Mouse (Mus musculus): ENCODE measurements at regions not wholly inside any gene's neighbourhood (a gene's known extent, or its start where the extent isn't known, plus 50 kb on each side); places are given as distances from the start of the nearest gene placed in this dataset.

DNA sequence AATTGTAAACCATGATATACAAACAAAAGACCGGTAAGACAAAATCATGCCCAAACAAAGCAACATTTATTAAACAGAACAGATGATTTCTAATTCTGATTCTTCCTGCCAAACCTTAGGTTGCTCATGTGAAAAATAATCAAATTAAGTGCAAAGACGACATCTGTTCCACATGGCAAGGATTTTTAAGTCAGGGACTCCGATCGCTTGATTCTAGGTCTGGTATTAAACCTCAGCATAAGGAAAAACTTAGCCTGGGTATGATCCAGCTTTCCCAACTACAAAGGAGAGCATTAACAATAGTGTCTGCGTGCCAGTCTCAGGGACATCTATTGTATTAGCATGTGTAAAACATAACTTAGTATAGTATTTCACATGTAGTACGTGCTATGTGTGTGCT, 181.8 kb upstream of the Rnpc3 start:
- ChIA-PET POLR2A (no interaction called here), CTCF (no interaction called here)

DNA sequence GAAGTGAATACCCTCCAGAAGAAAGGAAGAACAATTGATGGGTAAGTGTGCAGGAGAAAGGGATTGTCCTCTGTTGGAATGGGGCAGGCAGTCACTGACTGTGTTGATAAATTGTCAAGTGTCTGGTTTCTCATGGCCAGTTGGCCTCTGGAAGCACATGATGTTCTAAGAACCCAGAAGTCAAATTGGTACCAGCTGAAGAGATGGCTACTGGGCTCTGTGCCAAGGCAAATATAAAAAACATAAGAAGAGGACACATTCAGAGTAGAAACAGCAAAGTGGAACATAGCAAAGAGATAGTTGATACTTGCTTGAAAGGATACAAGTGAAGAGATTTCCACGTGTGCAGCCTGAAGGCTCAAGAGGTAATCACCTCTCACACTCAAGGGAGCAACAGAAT, 170.9 kb upstream of the Col11a1 start:
- CTCF ChIA-PET = no interaction called here
- POLR2A ChIA-PET = no interaction called here

DNA sequence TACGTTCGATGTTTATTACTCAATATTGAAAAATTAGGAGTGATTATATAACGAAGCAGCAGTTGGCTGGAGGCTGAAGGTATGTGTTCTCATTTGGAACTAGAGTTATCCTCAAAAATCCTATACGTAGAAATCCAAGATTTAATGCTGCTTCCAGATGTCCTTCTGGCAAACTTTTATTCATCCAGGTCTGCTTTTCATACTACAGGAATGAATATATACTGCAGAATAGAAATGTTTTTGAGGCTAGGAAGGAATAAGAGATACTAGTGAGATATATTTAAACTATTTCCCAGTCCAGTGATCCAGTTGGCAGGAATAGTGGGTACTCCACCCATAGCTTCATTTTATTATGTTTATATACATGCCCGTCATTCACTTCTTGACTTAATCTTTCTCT, 170.3 kb upstream of the Col11a1 start:
- CTCF ChIA-PET = no interaction called here
- POLR2A ChIA-PET = no interaction called here

DNA sequence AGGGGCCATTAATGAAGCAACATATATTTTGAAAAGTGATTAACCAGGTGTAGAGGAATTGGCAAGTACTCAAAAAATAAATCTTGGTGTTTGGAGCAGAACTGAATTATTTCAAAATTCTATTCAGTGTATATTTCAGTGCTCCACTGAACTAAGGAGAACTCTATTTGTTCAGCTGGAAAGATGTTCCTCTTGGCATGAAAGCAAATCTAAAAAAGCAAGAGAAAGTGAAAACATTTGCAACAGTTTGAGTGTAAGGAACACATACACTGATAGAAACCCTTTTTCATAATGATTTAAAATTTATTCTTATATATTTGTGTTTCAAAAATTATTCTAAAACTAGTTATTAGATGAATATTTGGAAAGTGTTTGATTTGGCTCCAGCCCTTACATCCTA, 169.9 kb upstream of the Col11a1 start:
- CTCF ChIA-PET = no interaction called here
- POLR2A ChIA-PET = no interaction called here

DNA sequence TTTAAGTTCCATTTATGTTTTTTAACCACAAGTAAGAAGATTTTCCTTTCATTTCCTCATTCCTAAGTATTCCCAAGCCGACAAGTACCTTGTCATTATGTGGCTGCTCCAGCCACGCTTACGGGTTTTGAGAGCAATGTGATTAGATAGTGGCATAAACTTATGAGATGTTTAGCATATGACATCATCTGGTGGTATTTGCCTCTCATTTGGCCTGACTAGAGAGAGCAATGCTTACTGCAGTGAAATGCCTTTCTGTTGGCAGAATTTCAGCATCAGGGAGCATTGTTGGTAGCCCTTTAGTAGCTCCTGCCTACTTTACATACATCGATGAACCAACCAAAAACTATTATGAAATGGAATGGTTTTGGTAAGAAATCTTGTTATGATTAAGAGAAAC, 157.1 kb upstream of the Col11a1 start:
- ChIA-PET CTCF (no interaction called here), POLR2A (no interaction called here)

DNA sequence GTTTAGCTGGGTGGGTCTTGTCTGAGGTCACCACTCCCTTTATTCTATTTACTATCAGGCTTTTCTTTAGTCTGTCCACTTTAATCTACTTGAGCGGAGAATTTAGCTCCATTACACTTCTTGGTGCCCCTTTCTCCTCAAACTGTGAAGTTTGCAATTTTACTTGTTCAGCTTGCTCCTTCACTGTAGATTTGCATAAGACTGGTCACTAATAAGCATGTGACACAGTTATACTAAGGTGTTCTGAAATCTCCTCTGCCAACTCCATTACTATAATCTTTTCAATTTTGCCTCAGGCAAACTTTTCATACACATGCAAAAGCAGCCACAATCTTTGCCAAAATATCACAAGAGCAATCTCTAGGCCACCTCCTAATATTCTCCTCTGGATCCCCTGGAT, 125.2 kb upstream of the Col11a1 start:
- ChIA-PET POLR2A (no interaction called here), CTCF (no interaction called here)

DNA sequence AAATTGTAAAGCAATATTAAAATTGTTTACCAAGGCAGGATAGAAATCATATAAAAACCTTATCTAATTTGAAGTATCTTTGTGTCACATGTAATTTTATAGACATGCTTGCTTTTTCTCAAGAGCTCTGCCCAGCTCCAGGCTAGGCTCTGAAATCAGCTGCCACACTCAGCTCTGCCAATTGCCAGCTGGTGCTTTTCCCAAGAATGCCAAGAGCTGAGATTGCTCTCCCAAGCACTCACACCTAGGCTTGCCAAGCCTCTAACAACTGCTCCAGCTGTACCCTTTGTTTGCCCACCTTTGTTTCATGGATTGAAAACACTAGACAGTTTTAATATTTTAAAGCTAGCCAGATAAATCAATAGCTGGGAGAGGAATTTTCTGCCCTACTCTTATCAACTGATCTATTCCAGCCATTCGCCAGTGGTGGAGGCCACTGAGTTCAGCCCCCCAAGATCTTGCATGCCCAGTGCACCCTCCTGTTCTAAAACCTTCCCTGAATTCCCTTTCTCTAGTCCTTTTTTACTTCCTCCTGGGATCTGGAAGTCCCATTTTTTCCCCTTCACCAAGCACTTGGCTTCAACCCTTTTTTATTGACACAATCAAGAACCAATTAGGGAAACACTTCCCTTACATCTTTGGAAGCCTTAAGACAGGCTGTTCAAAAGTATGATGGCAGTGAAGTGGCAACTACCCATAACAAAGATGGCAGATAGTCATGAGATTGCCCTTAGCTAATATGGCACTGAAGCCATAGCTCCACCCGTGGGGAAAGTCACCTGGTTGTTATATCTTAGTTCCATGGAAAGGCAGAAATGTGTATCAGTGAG, 110.8 kb upstream of the Col11a1 start:
- ChIA-PET POLR2A (no interaction called here), CTCF (no interaction called here)

DNA sequence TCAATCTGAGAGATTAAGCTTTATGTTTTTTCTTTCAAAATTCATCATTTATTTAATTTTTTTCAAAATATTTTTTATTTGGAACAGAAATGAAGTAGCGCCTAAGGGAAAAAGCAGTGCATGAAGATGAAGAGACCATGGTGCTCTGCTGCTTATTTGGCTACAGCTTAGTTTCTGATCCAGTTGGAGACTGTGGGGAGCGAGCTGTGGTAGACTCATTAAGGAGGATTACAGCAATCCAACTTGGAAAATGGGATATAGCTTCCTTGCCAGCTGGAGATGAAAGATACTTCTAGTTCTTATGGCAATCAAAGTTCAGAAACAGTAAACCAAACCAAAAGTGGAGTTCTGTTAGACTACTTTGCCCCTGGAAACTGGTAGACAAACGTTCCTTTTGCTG, 98.8 kb upstream of the Col11a1 start:
- ChIA-PET CTCF (no interaction called here), POLR2A (no interaction called here)

DNA sequence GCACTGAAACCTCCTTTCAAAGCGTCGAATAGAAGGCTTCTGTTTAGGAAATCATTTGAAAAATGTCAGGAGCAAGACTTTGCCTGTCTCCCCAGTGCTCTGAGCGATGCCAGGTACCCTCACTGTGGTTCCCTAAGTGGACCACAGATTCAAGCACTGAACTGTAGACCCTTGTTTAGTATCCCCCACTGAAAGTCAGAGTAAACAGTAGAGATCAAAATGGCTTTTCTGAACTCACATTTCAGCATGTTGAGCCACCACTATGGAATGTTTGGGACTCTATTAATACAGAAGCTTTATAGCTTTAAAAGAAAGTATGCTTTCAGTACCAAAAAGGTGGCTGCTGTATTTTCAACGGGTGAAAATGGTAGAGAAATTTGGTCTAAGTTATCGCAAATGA, 79.8 kb upstream of the Col11a1 start:
- POLR2A ChIA-PET = no interaction called here
- CTCF ChIA-PET = no interaction called here

DNA sequence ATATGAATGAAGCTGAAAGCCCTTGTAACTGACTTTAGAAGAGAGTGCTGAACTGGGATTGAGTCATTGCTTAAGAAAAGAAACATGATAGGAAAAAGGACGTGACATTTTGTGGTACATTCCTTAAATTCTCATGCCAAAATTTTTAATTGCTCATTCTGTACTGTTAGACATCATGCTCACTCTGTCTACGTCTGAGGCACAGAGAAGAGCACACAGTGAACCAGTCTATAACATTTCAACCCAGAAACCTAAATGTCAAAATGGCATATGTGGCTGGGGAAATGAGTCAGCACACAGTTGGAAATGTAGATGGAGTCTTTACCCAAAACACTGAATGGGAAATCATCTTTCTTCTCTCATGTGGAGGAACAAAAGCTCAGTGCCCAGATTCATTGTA, 77.9 kb upstream of the Col11a1 start:
- CTCF ChIA-PET = no interaction called here

DNA sequence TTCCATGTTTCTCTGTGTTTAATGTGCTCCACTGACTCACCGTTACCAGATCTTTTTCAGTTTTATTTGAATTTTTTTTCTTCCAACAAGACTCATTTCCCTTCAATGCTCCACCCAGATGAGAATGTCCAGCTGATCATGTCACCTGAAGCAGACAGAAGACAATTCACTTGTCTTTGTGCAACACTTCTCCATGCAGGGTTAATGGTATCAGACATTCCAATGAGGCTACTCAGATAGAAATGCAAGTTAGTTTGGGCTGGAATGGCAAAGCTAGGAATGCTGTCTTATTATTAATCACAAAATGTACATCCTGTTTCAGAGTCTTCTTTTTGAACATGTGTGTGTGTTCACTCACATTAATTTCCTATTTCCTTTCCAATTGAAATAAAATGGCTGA, 77.2 kb upstream of the Col11a1 start:
- POLR2A ChIA-PET = no interaction called here
- CTCF ChIA-PET = no interaction called here

More for the DNA sequence above, 77.9 kb upstream of the Col11a1 start:
- POLR2A ChIA-PET = no interaction called here

DNA sequence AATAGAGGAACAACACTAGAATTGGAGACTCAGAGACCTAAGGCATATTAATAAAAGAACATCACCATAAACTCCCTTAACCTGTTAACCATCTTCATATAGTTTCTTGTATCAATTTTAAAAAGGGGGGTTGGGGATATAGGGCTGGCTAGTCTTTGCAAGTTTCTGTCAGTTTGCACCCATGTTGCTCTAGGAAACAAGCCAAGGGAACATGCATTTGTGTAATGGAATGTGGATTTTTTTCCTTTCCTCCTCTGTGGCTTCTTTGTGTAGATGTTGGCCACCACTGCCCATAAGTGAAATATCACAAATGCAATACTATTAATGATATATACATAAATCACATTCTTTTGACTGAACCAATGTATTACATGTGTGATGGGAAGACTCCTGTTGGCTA, 75.9 kb upstream of the Col11a1 start:
- CTCF ChIA-PET = no interaction called here

DNA sequence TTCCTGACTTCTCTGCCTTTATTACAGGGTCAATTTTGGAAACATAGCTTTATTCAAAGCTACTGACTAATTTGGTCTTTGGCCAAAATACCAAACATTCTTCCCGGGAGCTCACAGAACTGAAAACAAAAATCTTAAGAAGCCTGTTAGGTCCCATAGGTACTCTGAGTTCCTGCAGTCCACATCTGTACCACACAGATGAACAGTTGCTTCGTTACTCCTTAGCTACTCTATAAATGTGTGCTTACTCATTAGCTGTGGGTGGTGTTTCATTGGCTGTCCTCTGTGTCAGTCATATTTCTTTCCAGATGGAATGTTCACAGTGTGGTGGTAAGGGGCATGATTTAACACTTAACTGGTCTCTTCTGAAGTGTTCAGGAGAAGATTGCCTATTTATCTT, 70.3 kb upstream of the Col11a1 start:
- CTCF ChIA-PET = interaction anchor here in 1 of 4 experiments (0.5 kb wide), 1 partner anchor 1300 kb away, joined by 4 read pairs; no protein-coding TSS in a partner anchor
- POLR2A ChIA-PET = no interaction called here

More for the DNA sequence above, 75.9 kb upstream of the Col11a1 start:
- POLR2A ChIA-PET = no interaction called here
